Mouse (Mus musculus) stomach, postnatal 0 days (tissue): ENCODE data around the gene Rnft2.

Source experiments
- CTCF ChIP-seq: IDR thresholded peaks from 2 replicates; pipeline ENCODE4 v1.5.1; 2016; ENCODE audit warnings: antibody characterized with exemption, low read depth, mild to moderate bottlenecking, moderate library complexity
- EP300 ChIP-seq: optimal IDR thresholded peaks from 2 replicates; pipeline ENCODE3; 2016; ENCODE audit warnings: antibody characterized with exemption

DNA sequence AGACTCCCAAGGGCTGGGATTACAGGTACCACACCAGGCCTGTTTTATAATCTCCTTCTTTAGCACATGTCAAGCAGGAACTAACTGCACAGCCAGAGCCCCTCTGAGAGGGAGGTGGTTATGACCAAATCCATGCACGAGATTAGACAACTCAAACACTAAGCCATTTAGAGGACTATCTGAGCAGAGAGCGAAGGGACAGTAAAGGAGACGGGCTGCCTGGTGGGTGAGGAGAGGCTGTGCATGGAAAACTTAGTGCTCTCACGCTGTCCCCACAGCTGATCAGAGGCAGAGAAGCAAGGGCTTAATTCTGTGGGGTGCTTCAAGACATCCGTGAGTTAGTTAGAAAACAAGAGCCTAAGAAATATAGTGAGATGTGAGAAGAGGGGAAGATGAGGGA lies 30.9 kb downstream of the Rnft2 start:
- TF ChIP-seq CTCF (no peak), EP300 (no peak)
